Mouse (Mus musculus) right cerebral cortex, postnatal 4 days (tissue): ENCODE data around the gene Zfp319.
A peak's percentile ranks its signal among the peaks of the same experiment; 100 is the strongest.

Source experiments
- DNase-seq: peaks from one replicate; pipeline ENCODE4 v3.0.0-alpha.2; 2022

Zfp319 gene

GRCm38 (mm10) chr8:95348811-95349630 lies 17.3 kb upstream of the Zfp319 start:
- peak; percentile 85 for DNase-seq

DNA sequence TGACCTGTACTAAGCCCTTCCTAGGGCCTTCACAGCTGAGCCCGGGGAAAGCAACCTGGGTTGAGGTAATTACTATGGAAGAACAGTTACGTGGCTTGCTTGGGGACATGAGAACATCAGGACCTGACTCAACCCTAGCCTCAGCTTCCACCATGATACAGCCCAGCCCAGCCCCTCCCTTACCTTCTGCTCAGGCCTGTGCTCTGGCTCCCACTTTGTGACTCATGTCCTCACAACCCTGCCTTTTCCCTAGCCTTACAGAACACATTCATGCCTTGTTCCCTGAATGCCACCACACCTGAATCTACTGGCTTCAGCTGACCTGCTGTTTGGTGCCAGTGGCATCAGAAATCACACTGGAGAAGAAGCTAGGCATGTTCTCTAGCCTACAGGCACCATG lies 16.6 kb upstream of the Zfp319 start:
- no peak for DNase-seq

GRCm38 (mm10) chr8:95346643-95347545 lies 15.1 kb upstream of the Zfp319 start:
- DNase-seq = peak; percentile 88

GRCm38 (mm10) chr8:95344668-95345067 lies 12.9 kb upstream of the Zfp319 start:
- DNase-seq = no peak

DNA sequence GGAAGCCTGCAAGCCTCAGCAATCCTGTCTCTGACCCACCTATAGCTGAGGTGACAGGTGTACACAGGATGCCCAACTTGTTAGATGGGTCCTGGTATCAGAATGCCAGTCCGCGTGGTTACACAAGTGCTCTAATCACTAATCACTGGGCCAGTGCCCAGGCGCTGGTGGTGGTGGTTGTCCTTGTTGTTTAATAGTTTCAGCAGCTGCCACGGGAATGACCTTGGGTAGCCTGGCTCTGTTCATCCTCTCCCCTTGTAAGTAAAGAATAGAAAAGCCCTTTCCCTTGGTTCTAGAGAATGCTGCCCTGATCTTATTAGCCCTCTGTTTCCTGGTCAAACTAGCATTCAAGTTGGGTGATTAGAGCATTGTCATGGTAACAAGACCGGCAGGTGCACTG lies 10.0 kb upstream of the Zfp319 start:
- no peak for DNase-seq

GRCm38 (mm10) chr8:95336363-95336762 lies 4.6 kb upstream of the Zfp319 start:
- no peak for DNase-seq

DNA sequence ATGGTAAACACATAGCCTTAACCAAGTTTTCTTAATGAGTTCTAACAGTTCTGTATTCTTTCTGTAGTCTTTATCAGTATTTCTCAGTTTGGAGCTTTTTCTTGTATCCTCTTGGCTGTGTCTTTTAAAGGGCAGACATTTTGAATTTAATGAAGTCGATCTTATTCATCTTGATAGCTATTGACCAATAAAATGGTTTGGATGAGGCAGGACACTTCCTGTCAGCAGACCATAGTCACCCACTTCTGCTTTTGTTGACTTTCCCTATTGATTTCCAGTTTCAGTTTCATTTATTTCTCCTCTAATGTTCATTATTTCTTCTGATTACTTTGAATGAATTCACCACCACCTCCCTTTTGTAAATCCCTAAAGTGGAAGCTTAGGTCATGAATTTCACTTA lies 4.0 kb upstream of the Zfp319 start:
- no peak for DNase-seq

- no peak for DNase-seq
Measured at GRCm38 (mm10) chr8:95332437-95333199, 868 bp upstream of the Zfp319 start.

DNA sequence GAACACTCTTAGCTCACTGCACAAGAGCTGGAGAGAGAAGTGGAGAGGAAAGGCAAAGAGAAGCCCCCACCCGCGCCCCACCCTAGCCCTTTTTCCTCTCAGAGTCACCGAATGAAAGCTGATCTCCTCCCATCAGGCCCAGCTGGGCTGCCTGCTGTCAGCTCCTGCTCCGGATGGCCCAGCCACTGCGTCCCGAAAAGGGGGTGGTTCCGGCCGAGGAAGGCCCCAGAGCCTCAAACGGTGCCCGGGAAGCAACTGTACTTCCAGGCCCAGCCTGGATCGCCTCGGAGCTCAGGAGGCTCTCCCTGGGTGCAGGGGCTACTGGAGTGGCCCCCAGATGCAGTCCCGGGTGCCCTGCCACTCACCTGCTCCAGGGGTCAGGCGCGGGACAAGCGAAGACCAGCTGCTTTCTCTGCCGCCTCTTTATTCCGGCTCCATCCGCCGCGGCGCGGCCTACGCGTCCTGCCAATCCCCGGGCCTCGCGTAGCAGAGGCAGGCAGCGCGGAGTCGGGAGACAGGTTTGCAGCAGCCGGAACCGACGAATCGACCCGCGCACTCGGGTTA lies 512 bp downstream of the Zfp319 start:
- DNase-seq = no peak

- DNase-seq = no peak
Measured at GRCm38 (mm10) chr8:95330367-95330766, 1.4 kb downstream of the Zfp319 start.

DNA sequence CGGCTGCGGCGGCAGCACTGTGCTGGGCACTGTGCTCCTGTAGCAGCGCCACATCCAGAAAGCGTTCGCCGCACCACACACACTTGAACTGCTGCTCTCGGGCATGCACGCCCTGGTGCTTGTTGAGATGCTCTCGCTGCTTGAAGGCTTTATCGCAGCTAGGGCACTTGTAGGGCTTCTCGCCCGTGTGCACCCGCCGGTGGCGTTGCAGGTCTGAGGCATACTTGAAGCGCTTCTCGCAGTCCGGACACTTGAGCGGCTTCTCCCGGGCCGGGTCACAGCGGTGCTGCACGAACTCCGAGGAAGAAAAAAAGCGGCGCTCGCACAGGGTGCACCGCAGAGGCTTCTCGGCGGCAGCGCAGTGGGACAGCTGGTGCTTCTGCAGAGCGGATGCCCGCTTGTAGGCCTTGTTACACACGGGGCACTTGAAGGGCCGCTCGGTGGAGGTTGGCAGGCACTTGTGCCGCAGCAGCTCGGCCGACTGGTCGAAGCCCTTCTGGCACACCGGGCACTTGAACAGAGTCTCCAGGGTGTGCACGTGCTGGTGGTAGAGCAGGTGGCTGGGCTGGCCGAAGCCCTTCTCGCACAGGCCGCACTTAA lies 3.8 kb downstream of the Zfp319 start:
- no peak for DNase-seq

DNA sequence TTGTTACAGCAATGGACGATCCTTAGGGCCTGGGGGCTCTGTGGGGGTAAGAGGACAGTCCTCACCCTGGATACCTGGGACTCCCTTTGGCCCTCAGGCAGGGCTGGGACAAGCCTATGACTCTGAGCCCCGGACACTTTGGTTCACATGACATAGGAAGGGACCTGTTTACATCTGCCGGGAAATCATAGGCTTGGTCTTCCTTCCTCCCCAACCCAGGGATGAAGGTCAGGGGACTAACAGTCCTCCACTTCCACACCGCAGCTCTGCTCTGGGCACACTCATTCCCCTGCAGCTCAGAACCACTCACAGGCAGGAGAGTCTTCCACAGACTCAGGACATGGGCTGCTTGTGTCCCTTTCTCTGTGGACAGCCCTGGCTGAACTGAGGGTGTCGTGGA lies 4.9 kb downstream of the Zfp319 start:
- no peak for DNase-seq

DNA sequence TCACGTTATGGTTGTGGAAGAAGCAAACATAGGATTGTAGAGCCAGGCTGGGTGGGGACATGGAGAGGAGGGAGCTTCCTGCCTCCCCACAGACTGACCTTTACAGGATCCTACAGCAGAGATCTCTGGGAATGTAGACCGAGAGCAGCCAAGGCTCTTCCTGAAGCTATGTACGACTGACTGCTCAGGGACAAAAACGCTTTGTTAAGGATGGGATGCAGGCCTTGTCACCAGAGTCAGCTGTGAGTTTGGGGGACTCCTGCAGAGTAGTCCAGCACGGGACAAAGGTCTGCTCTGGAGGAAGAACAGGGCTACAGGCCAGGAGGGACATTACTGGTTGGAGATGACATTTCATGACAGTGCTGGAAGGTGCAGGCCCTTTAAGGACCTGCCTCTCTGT lies 7.1 kb downstream of the Zfp319 start:
- DNase-seq = no peak

- no peak for DNase-seq
Measured at GRCm38 (mm10) chr8:95323201-95323600, 8.5 kb downstream of the Zfp319 start.

GRCm38 (mm10) chr8:95320224-95321139 lies 11.3 kb downstream of the Zfp319 start:
- peak; percentile 40 for DNase-seq

DNA sequence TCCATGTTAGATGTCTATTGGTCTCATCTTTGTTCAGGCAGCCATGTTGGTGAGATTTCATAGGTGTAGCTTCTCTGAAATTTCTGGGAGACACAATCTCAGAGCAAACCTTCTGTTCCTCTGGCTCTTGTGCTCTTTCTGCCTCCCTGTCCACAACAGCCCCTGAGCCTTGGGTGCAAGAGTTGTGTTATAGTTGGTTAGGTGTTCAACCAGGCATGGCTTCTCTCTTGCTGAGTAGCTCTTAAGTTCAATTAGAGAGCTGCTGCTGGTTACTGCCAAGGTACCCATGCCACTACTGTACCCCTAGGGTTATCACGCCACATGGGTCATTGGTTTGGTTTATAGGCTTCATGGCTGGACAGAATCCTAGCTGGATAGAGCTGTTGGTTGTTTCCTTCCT lies 16.4 kb downstream of the Zfp319 start:
- no peak for DNase-seq

DNA sequence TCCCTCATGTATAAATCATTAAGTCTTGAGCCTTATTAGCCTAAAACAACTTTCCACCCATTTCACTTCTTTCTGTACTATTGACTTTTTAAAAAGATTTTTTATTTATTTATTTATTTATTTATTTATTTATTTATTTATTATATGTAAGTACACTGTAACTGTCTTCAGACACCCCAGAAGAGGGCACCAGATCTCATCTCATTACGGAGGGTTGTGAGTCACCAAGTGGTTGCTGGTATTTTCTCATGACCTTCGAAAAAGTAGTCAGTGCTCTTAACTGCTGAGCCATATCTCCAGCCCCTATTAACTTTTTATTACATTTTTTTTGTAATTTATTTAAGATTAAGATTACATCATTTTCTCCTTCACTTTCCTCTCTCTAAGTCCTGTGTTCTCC lies 17.0 kb downstream of the Zfp319 start:
- DNase-seq = no peak

DNA sequence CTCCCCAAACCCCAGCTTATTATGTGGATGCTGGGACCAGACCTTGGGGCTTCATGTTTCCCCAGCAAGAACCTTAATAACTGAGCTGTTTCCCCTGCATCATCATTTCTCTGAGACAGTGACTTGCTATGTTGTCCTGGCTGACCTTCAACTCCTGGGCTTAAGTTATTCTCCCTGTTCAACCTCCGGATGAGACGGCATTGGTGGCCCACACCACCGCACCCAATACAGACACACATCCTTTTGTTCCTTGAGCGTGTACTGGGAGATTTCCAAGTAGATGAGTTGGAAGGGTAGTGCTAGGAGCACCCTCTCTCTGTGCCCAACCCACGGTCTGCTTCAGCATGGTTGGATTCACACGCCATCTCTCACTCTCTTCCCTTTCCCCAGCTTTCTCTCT lies 17.9 kb downstream of the Zfp319 start:
- no peak for DNase-seq

GRCm38 (mm10) chr8:95312836-95313235 lies 18.9 kb downstream of the Zfp319 start:
- no peak for DNase-seq

DNA sequence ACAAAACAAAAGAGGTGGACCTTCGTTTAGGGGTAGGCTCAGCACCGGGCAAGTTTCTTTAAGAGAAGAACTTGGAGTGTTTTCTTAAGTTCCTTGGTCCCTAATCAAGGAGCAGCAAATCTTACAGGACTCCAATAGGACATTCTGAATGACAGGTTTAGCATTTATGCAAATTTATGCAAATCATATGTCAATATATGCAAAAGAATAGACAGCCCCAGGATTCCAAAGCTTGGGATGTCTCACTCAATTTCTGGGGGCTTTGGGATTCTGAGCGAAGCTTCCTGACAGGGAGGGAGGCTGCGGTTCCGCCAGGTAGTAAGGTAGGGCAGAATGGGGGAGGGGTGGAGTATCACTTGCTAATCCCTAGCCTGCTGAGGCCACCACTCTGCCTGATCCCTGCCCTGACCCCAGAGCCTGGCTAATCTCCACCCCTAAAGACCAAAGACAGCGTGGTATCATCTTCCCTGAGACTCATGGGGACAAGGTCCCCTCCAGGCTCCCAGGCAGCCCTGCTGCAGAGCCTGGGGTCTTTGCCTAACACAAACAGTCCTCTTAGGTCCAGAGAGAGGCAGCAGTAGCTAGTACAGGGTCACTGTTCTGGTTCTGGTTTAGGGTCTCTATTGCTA lies 21.3 kb downstream of the Zfp319 start, which contains the start of gene Tepp:
Gene Tepp, plus strand, starts transcription at position 225 of the 629 bp plus-strand sequence.
- no peak for DNase-seq

DNA sequence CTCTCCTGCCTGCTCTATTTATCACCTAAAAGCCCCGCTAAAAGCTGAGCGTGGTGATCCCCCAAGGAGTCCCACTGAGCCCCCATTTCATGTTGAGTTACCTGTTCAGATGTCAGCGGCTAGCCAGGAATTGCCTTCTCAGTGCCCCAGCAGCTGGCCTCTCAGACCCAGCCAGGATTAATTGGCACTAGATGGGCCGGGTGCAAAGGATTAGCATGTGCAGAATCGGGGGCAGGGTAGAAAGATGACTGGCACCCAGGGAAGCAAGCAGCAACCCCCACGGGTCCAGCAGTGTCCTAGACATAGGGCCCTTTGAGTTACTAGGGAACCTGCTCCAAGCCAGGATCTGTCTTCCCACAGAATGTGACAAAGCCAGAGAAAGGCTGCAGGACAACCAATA lies 25.3 kb downstream of the Zfp319 start, which contains the start of gene Cngb1:
Gene Cngb1, minus strand, starts transcription at position 155 of the 400 bp plus-strand sequence.
- DNase-seq = no peak
